Mouse (Mus musculus) layer of hippocampus, adult 2 months (tissue): ENCODE data around the gene Dad1. TPM values are rescaled to one million over a fixed set of nuclear protein-coding genes. Genes with fewer than 3 reads are reported as not detected.

Source experiments
- DNase-seq, 2 experiments: peaks; one replicate each; pipeline ENCODE4 v3.0.0; 2022; ENCODE audit warnings: low spot score in 2 of 2
- H3K27ac ChIP-seq: fragments of 200-600 bp; 2 replicates; pipeline ENCODE4 v1.8.1; 2022
- H3K4me3 ChIP-seq: fragments of 200-600 bp; 2 replicates; pipeline ENCODE4 v1.8.1; 2022; ENCODE audit warnings: mild to moderate bottlenecking
- CTCF ChIP-seq: fragments of 200-600 bp; conservative IDR thresholded peaks from 2 replicates; pipeline ENCODE4 v1.8.1; 2022; ENCODE audit warnings: antibody characterized with exemption, mild to moderate bottlenecking, moderate library complexity
- total RNA-seq, 2 experiments: library from RNA; stranded (reverse); gene quantifications; 2 replicates each; pipeline ENCODE4 v1.2.3; 2021

Dad1 gene
- total RNA-seq, 2 experiments from 2014 or later = 119 to 121 TPM

DNA sequence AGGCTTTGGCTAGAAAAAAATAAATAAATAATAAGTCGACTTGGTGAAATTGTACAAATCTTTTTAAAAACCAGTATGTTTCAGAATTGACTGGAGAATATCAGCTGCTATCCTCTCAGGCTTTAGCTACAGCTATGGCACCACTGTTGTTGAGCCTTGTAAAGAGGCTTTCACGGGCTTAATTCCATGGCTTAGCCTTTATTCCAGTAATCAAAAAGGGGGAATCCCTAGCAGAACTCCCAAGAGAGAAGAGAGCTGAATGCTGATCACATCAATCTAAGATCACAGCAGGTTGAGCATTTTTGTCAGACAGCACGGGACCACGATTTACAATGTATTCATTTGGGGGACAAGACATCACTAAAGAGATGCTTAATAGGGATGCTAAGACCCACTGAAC, 49.1 kb downstream of the Dad1 start:
- H3K27ac ChIP-seq = no peak overlapping the region
- no peak overlapping the region for H3K4me3 ChIP-seq
- no peak for TF ChIP-seq CTCF
- no peak for DNase-seq

DNA sequence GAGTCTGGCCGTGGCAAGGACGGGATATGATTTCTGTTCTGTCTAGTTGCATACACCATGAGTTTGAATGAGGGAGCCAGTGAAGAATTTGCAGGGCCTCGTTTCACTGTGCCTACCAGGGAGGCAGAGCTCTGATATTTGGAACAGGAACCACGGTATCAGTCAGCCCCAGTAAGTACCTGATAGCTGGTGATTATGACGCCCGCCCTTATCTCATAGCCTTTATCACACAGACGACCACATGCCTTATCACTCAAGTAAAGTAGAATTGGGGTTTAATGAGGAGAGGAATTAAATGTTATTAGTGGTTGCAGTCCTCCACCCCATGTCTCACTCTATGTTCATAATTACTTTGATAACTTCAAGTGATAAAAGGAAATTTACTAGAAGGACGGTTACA, 49.6 kb downstream of the Dad1 start:
- Histone ChIP-seq H3K4me3 (no peak overlapping the region), H3K27ac (no peak overlapping the region)
- DNase-seq = no peak
- TF ChIP-seq CTCF = no peak

DNA sequence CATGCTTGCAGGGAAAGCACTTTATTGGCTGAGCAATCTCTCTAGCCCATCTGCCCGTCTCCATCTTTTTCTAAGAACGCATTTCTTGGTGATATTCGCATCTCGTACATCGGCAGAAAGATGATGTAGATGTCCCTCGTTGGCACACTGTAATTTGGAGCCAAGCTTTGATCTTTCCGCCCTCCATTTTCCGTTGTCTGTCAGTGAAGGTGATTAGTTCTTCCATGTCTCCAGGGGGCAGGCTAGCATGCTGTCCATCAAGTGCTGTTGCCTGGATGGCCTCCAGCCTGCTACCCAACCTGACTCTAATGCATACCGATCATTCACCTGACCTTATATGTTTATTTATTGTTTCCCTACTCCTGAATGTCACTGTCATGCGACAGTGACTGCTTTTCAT, 50.1 kb downstream of the Dad1 start:
- Histone ChIP-seq H3K4me3 (no peak overlapping the region), H3K27ac (no peak overlapping the region)
- DNase-seq = no peak
- TF ChIP-seq CTCF = no peak

DNA sequence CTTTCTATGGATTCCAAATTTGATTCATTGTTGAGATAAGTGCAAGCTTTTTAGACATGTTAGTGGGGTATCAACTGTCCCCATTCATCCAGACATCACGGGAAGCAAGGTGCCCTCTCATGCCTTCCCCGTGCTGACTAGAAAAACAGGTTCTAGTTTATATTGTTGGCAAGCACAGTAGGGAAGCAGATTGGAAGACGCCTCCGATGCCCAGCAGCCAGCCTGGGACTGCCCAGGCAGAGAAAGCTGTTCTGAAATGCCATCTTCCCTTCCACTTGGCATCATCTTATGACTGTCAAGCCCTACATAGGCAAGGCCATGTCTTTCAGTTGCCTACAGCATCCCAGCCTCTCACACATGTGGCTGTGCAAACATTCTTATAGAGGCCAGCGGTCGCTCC, 50.7 kb downstream of the Dad1 start:
- Histone ChIP-seq H3K4me3 (no peak overlapping the region), H3K27ac (no peak overlapping the region)
- DNase-seq = no peak
- TF ChIP-seq CTCF = no peak

DNA sequence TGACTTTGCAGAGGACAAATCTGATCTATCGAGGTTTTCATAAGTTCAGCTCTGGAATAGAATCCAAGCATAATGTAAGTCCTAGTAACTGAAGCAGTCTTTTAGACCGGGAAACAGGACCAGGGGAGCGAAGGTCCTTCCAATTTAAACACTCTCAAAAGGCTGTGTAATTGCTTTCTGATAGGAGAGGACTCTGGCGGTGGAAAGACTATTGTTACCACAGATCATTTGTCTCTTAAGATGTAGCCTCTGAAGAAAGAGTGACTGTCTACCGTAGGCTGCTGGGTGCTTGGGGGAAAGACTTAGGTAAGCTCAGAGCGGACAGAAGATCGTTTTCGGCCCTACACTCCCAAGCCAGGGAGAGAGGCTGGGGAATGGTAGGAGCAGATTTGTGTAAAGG, 53.5 kb downstream of the Dad1 start:
- no peak overlapping the region for H3K27ac ChIP-seq
- H3K4me3 ChIP-seq = no peak overlapping the region
- DNase-seq = no peak
- TF ChIP-seq CTCF = no peak

DNA sequence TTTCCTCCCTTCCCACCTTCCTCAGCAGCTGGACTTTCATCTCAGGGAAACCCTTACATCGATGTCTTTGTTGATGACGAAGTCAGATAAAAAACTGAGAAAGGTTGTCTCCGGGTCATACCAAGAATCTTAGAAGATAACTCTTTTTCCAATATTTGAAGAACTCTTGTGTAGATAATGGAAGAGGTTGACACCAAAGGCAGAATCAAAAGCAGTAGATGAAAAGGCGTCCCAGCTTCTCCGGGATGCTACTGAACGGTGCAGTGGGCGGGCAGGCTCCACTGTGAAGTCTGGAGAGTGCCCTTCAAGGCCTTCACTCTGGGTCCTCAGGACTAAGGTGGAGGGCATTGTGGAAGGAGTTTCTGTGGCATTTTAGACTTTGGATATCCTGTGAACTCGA, 54.2 kb downstream of the Dad1 start:
- no peak overlapping the region for H3K27ac ChIP-seq
- TF ChIP-seq CTCF = no peak
- no peak for DNase-seq
- H3K4me3 ChIP-seq = no peak overlapping the region

DNA sequence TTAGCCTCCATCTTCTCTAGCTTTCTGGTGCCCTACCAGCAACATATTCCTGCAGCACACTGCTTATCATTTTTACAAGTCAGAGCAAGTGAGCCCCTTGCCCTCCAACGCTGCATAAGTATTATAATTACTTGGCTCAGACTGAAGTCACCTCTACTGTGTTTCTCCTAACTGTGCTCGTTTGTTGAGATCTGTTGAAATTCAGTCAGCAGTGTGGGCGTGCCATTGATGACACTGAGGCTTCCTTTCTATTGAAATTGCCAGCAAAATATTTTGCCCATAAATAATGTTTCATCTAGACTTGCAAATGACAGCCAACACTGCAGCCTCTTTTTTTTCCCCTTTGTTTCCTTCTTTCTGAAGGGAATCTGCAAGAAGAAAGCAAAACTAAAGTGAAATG, 56.2 kb downstream of the Dad1 start:
- TF ChIP-seq CTCF = no peak
- Histone ChIP-seq H3K4me3 (no peak overlapping the region), H3K27ac (no peak overlapping the region)
- DNase-seq = no peak

DNA sequence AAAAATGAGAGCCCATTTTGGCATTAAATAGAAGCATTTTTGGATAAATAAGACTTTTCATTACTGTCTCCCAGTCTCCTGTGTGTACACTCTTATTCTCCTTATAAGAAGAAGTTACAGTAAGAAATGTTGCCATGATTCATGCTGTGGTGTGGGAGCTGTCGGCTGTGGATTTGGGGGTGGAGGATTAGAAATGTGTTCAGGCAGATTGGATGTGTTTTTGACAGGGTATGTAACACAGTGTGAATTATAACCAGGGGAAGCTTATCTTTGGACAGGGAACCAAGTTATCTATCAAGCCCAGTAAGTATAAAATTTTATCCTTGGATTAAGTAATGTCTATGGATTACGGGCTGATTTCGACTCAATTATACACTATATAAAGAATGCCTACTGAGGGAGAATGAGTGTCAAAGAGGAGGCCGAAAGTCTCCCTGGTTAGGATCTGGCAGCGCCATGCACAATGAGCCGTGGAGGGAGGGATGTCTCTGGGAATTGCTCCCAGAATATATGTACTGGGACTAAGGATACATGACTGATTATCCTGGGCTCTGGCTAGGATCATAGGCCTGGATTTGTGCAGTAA, 58.0 kb downstream of the Dad1 start:
- peak; percentile 14 to 63 for DNase-seq
- peak overlapping the region; percentile 52 for H3K27ac ChIP-seq
- no peak for TF ChIP-seq CTCF
- H3K4me3 ChIP-seq = no peak overlapping the region

DNA sequence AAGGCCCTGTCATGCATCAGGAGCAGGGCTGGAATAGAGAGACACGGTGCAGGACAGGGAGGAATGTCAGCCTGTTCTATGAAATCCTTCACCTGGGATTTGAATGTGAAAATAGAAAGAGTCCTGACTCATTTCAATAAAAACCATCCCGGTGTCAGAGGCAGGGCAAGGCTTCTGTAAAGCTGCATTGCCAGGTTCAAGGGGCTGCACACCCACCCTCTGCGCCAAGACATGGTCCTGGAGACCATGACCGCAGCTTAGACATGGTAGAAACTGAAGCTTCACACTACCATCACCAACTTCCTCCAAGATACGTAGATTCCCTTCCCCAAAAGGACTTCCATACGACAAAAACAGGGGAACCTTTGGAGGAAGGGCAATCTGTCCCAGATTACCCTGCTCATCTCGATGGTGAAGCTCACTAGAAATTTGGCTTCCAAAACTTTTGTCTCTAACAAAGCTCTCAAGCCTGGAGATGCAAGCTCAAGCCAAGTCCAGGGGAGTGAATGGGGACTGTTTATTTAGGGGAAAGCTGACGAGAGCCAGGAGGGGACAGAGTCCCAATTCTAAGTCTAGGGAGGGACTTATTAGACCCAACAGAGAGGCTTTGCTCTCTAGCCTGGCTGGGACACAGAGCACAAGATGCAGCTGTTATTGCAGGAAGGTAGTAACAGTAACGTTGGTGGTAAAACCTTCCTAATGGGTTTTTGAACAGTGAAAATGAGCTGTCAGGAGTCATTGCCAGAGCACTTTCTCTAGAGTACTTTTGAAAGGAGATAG, 60.4 kb downstream of the Dad1 start:
- no peak overlapping the region for H3K4me3 ChIP-seq
- peak overlapping the region; percentile 74 for H3K27ac ChIP-seq
- no peak for DNase-seq
- no peak for TF ChIP-seq CTCF

DNA sequence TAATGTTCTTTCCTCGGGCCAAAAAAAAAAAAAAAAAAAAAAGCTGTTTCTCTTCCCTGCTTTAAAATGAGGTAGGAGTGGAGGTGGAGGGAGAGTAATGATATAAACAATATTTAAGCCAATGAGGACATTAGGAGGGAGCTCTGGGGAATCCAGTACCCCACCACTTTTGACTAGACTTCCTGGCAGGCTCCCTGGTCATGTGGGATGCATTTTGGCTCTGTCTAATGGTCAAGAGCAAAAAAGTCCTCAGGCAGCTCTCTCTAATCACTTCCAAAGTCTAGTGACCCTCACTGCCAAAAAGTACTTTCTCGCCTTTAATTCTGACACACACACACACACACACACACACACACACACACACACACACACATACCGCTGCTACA, 61.4 kb downstream of the Dad1 start:
- DNase-seq = peak; percentile 24 to 49
- TF ChIP-seq CTCF = no peak
- Histone ChIP-seq H3K4me3 (no peak overlapping the region; the same call in 1 of the 2 replicates), H3K27ac (peak overlapping the region; percentile 91)

DNA sequence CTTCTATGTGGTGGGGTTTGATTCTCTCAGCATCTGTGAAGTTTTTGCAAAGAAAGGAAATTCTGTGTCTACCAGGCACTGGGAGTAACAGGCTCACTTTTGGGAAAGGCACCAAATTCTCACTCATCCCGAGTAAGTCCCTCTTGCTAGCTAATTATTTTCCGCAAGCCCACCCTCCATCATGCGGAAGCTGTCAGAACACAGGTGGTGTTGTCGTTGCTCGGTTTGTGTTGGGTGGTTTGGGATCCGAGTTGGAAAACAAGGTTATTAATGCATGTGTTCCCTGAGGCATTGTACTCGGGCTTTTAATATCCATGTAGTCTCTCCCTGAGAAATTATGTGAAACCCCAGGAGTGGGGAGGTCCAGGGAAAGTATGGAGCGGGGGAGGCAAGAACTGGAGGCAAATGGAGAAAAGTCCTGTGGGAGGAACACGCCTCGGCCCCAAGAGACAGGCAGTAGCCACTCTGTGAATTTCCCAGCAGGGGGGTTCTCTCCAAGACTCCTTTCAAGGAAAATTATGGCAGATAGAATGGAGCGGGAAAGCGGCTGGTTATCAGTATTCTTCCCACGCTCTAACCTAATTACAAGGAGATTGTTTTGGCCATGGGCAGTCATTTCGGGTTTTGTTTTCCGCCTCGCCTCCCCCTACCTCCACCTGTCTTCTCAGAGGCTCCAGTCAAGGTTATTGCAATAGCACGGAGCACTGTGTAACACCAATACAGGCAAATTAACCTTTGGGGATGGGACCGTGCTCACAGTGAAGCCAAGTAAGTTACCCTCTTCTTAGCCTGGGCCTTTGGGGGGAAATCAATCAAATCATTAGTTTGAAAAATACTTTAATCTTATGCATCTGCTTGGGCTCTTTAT, 62.1 kb downstream of the Dad1 start:
- TF ChIP-seq CTCF = no peak
- DNase-seq = peak; percentile 37 to 55
- Histone ChIP-seq H3K27ac (peak overlapping the region; percentile 91), H3K4me3 (no peak overlapping the region; the same call in 1 of the 2 replicates)

DNA sequence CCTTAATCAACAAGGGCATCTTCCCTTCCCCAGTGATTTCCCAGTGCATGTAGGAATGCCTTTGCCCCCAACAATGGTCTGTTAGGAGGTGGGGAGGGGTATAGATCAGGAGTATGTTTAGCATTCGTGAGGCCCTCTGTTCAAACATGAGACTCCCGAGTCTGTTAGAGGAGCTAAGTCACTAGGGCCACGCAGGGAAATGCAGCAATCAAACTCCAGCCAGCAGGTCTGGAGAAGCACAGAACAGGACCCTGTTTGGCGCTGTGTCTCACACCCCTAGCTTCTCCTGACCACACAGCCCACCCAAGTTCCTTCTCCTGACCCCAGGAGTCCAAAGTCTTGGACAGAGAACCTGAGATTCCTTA, 62.9 kb downstream of the Dad1 start:
- no peak for DNase-seq
- no peak for TF ChIP-seq CTCF
- Histone ChIP-seq H3K4me3 (no peak overlapping the region), H3K27ac (peak overlapping the region; percentile 91)

DNA sequence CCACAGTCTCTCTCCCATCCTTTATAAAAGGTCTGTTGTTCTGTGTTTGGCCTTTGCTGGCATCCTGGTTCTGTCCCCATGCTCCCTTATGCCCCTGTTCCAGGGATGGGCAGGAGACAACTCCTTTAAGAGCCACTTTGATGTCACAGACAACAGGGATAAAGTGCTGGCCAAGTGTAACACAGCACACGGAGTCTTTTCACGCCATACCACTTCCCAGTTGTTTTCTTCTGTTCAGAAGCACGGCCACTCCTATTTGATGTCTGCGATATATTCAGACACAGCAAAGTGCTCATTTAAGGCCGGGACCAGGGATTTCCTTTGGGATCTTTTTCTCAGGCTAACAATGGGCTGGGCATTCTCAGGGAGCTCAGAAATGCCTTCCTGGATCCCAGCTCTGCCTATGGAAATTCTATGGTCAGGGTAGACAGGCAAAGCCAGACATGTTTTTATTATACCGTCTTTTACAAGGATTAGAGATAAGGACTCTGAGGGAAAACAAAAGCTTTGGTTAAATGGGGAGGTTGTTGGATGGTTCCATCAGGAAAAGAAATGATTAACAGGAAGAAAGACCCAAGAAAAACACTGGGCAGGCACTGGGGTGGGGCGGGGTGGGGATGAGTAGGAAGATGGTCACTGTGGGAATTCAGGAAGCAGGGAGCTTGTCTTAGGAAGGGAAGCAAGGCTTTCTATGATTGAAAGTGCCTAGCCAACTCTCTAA, 63.4 kb downstream of the Dad1 start:
- H3K4me3 ChIP-seq = no peak overlapping the region
- DNase-seq = no peak
- TF ChIP-seq CTCF = no peak
- peak overlapping the region; percentile 91 for H3K27ac ChIP-seq
